Mouse (Mus musculus) CH12.LX (cell line): ENCODE results near the gene Jmjd1c.
"Not testable (repeated sequence)": the region's sequence is repeated elsewhere in the genome, so short reads cannot be mapped to it uniquely, and the experiment has no call there.

Experiments
- BHLHE40 ChIP-seq: IDR thresholded peaks from 2 replicates; pipeline ENCODE4 v1.6.1; 2011; ENCODE audit warnings: mild to moderate bottlenecking, low read depth, low read length, improper control_type of control experiment
- CHD2 ChIP-seq: IDR thresholded peaks from 2 replicates; pipeline ENCODE4 v1.6.1; 2011; ENCODE audit warnings: low read length, improper control_type of control experiment
- CTCF ChIP-seq, 2 experiments: IDR thresholded peaks in 1 of 2; conservative IDR thresholded peaks in 1 of 2; 2 replicates each; pipeline ENCODE4 v1.5.1; 2011 to 2012; ENCODE audit warnings: low read depth in 2 of 2, low read length in 2 of 2, improper control_type of control experiment in 1 of 2, inconsistent platforms in 1 of 2, mild to moderate bottlenecking in 1 of 2, moderate library complexity in 1 of 2
- GABPA ChIP-seq: IDR thresholded peaks from 2 replicates; pipeline ENCODE4 v1.6.1; 2012; ENCODE audit warnings: low read depth, low read length, improper control_type of control experiment, inconsistent platforms; ENCODE audit not compliant: insufficient replicate concordance
- MYC ChIP-seq: IDR thresholded peaks from 2 replicates; pipeline ENCODE4 v1.6.1; 2011; ENCODE audit warnings: low read depth, mild to moderate bottlenecking, improper control_type of control experiment, low read length
- NRF1 ChIP-seq: IDR thresholded peaks from 2 replicates; pipeline ENCODE4 v1.6.1; 2014; ENCODE audit warnings: low read depth, mild to moderate bottlenecking, inconsistent platforms, low read length, improper control_type of control experiment, moderate library complexity
- POLR2A ChIP-seq: IDR thresholded peaks from 2 replicates; pipeline ENCODE4 v1.6.1; 2011; ENCODE audit warnings: low read depth, mild to moderate bottlenecking, improper control_type of control experiment, low read length
- SIN3A ChIP-seq: IDR thresholded peaks from 2 replicates; pipeline ENCODE4 v1.6.1; 2012; ENCODE audit warnings: low read length, improper control_type of control experiment, inconsistent platforms
- USF1 ChIP-seq: IDR thresholded peaks from 2 replicates; pipeline ENCODE4 v1.6.1; 2014; ENCODE audit warnings: low read depth, mild to moderate bottlenecking, inconsistent platforms, low read length, improper control_type of control experiment

- not testable (repeated sequence) for TF ChIP-seq CTCF (conservative IDR thresholded peaks at IDR 0.05 in 1 of 2, IDR thresholded peaks at IDR 0.05 in 1 of 2; ENCODE audit: low read depth in 2 of 2, low read length in 2 of 2); POLR2A; MYC; USF1; CHD2; GABPA; NRF1; SIN3A; BHLHE40
Measured at GRCm38 (mm10) chr10:67112967-67113366, 17.0 kb downstream of the Jmjd1c start.
